Mouse (Mus musculus): ENCODE results near the gene Rfc1.

DNA sequence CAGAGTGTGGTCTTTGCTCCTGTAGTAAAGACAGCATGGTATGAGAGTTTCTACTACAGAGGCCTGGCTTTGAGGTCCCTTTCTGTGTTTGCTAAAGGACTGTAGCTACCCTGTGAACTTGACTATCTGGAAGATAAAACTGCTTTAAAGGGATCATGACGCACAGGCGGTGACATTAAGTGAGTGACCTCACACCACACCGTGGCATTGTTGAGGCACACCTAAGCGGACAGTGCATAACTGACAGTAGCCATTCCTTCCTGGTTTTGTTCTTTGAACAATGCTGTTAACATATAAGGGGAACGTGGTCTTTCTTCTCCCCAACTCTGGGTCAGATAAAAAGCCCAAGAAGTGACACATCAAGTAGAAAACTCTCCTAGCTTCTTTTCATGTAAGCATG is 111.4 kb downstream of the Rfc1 start:
- no peak for TF ChIP-seq CTCF (IDR thresholded peaks at IDR 0.05; ENCODE audit: control insufficient read depth, insufficient read depth, insufficient read length)
- no peak for TF ChIP-seq MYOD1 (IDR thresholded peaks at IDR 0.05; ENCODE audit: control insufficient read depth, insufficient read length, low read depth)
- no peak for TF ChIP-seq USF1 (IDR thresholded peaks at IDR 0.05; ENCODE audit: low read depth)
- TF ChIP-seq MYOG (IDR thresholded peaks at IDR 0.05; ENCODE audit: control insufficient read depth, extremely low read depth, insufficient read length), result no peak
- no peak for TF ChIP-seq MAX (IDR thresholded peaks at IDR 0.05)
- no peak for TF ChIP-seq CEBPB (IDR thresholded peaks at IDR 0.05; ENCODE audit: low read depth)
- TF ChIP-seq FOSL1 (IDR thresholded peaks at IDR 0.05; ENCODE audit: insufficient read depth, low read length, poor library complexity, severe bottlenecking), result no peak
